Mouse (Mus musculus): Measurements from ENCODE around the gene Ccdc77.
A peak's percentile ranks its signal among the peaks of the same experiment; 100 is the strongest.

Ccdc77 gene

DNA sequence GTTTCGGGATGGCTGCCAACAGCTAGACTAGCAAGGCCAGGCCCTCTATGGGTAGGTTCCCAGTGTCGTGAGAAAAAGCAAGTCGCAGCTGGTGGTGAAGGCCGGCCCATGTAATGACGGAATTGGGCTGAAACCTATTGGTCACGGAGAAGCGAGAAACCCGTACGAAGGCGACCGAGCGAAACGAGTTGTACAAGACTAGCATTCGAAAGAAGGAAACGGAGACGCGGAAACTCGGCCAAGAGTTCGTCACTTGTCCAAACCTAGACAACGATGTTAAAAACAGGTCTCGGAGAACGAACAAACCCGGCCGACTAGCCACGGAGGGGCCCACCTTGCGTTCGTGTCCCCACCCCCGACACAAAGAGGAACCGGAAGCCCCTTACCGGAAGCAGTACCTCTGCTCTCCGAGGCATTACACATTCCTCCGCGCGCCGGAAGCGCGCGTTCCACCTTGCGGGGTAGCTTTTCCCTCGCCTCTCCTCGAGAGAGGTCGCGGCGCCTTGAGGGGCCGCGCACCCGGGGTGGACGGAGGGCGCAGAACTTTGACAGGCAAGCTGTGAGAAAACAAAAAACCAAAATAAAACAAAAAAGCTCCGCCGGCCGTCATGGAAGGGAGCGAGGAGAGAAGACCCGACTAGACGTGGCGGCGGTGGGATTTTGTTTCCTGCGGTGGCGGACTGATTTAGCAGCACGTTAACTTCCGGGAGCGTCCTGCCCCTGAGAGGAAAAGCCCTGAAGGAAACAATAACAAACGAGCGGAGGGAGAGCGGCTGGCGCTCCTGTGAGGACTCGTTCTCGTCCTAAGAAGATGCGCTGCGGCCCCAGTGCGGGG lies at the start of gene Ccdc77, which contains the start of gene Kdm5a:
Gene Ccdc77 (minus strand): TSS at position 687 of the 835 bp plus-strand sequence.
Gene Kdm5a (plus strand): TSS at position 437 of the 835 bp plus-strand sequence.
- peak; percentile 95 to 99 for DNase-seq (ENCODE audit: inconsistent age in 2 of 2, low spot score in 1 of 2)

DNA sequence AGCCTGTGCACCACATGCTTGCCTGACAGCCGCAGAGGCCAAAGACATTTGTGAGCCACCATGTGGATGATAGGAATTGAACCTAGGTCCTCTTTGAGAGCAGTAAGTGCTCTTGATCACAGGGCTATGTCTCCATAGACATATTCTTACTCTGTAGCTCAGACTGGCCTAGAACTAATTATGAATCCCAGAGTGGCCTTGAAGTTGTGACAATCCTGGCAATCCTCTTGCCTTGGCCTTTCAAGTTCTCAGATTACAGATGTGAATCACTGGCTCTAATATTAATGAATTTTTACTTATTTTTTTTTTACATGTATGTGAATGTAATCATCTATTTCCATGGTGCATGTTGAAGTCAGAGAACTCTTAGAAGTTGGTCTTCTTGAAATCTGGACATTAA lies 39.8 kb upstream of the Ccdc77 start:
- peak; percentile 46 to 81 for DNase-seq (ENCODE audit: inconsistent age in 2 of 2, low spot score in 1 of 2)

DNA sequence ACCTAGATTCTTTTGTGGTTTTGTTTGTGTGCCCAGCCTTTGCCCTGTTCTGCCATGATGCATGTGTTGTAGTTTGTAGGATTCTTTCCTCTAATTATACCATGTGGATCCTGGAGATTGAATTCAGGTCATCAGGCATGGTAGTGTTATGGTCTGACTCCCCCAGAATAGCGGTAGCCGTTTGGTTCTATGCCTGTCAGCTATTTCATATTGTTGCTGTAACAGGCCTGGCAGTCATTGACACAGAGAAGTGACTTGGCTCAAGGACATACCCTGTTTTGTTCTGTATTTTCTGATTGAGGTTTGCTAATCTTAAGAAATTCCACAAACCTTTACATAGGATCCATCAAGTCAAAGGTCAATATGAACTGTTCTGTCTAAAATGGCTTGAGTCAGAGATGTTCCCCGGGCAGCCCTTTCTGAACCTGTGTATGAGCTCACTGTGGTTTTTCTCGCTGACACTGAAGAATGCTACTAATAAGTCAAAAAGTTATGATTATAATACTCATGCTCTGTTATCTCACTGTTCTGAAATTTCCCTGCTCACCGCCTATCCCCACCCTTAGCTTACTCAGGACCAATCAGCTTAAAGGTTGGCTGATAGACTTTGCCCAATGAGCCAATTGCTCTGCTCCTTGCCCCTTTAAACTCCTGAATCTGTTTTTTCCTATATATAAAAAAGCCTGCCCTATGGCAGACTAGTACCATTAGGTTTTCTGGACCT lies 31.6 kb upstream of the Ccdc77 start:
- peak; percentile 63 to 75 for DNase-seq (ENCODE audit: inconsistent age in 2 of 2, low spot score in 1 of 2)

DNA sequence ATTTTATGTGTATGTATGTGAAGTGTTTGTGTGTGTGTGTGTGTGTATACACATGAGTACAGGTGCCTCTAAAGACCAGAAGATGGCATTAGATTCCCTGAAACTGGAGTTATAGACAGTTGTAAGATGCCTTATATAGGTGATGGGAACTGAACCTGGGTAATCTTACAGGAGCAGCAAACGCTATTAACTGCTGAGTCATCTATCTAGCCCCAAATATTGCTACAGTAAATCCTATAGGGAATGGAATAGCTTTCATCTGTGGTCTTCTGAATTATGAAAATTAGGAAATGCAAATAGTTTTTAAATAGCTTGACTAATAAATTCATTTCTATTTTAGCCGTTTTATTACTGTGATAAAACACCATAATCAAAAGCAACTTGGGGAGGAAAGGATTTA lies 28.6 kb upstream of the Ccdc77 start:
- DNase-seq (ENCODE audit: inconsistent age in 2 of 2, low spot score in 1 of 2), result no peak

DNA sequence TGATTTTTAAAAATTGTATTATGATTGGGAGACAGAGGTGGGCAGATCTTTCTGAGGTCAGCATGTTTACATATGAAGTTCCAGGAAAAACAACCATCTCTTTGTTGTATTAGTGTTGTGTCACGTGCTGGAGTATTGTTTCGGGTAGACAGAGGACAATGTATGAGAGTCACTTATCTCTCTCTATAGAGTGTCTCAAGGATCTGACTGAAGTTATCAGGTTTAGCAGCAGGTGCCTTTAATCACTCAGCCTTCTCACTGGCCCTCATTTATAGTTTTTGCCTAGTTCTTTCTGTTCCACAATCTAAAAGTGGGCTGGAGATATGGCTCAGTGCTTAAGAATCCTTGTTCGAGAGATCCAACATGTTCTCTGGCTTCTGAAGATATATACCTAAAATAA lies 25.9 kb upstream of the Ccdc77 start:
- no peak for DNase-seq (ENCODE audit: inconsistent age in 2 of 2, low spot score in 1 of 2)

DNA sequence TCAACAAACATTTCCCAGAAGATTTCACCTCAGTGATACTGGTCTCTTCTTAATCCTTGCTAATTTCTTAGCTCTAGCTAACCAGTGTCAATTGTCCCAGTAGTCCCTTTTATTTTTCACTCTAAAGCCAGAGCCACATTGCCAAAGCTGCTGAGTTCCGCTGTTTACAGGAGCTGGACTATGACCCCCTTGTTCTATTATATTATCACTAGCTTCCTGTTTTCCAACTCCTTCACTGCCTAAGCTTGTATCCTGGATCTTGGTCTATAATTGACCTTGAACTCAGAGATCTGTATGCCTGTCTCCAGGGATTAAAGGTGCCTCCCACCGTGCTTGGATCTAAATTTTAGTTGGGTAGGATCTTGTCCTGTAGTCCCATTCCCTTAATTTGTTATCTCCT lies 12.6 kb upstream of the Ccdc77 start:
- no peak for DNase-seq (ENCODE audit: inconsistent age in 2 of 2, low spot score in 1 of 2)

DNA sequence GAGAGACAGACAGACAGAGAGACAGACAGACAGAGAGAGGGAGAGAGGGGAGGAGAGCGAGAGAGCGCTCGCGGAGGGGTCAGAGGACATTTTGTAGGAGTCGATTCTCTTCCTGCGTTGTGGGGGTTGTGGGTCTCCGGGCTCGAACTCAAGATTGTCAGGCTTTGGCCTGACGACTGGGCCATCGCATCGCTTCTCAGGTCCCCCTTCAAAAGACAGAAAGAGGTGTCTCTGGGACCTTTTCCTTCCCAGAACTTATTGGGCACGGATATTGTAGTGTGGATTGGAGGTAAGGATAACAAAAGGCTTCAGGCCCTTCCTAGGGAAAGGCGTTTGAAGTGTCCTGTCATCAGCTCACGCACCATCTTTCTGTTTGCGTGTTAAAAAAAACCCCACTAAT lies 877 bp upstream of the Ccdc77 start:
- peak; percentile 12 to 58 for DNase-seq (ENCODE audit: inconsistent age in 2 of 2, low spot score in 1 of 2)

DNA sequence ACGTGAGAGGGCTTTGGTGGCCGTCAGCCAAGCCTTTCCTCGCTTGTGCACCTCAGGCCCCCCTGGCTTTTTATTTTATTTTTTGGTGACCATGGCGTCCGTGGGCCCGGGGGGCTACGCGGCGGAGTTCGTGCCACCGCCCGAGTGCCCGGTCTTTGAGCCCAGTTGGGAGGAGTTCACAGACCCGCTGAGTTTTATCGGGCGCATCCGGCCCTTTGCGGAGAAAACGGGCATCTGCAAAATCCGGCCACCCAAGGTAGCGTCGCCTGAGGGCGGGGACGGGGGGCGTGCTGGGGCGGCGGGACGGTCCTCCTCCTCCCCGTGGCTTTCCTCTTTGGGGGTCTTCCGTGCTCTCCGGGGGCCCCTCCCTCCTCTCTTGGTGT lies 340 bp upstream of the Ccdc77 start:
- DNase-seq (ENCODE audit: inconsistent age in 2 of 2, low spot score in 1 of 2), result no peak

DNA sequence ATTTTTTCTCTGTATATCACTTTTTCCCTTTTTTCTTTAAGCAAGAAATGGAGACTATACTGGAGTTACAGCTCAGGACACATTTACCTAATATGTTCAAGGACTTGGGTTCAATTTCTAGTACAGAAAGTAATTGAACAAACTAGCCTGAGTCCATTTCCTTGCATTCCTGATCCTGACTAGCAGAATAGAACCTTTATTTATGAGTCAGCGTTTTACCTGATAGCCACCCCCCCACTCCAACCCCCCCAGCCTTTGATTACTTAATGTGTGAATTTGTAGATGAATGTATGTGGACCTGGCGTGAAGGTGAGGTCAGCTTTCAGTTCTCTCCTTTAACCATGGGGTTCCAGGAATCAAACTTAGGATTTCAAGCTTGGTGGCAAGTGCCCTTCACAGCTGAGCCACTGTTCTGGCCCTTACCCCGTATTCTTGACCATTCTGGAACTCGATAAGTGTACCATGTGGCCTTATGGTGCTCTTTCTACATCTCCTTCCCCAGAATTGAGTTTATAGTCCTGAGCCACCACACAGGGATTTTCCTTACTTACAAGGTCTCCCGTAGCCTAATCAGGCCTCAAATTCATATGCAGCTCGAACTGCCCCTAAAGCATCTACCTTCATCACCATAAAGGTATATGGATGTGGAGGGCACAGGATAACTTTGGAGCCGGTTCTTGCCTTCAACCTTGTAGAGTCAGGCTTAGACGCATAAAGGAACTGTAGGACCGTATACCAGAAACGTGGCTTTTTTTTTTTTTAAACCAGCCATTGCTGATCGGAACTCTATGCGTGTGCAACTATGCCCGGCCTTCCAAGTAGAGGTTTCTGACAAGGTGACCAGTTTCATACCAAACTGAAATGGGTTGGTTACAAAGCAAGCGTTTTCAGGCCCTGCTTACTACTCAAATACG lies 1.1 kb downstream of the Ccdc77 start:
- no peak for DNase-seq (ENCODE audit: inconsistent age in 2 of 2, low spot score in 1 of 2)

DNA sequence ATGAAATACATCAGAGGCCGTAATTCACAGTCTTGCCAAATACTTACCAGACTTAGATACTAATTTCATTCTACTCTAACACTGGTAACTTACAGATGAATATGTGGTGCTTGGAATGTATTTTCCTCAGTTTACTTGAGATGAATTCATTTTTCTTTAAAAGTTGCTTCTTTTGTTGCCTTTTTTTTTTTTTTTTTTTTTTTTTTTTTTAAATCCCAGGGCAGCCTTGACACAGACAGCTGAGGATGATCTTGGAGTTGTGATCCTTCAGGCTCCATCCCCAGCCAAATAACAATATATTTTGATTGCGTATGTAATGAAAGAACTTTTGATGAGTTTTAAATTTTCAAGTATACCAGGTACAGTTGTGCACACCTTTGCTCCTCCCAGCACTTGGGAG lies 2.0 kb downstream of the Ccdc77 start:
- DNase-seq (ENCODE audit: inconsistent age in 2 of 2, low spot score in 1 of 2), result no peak

DNA sequence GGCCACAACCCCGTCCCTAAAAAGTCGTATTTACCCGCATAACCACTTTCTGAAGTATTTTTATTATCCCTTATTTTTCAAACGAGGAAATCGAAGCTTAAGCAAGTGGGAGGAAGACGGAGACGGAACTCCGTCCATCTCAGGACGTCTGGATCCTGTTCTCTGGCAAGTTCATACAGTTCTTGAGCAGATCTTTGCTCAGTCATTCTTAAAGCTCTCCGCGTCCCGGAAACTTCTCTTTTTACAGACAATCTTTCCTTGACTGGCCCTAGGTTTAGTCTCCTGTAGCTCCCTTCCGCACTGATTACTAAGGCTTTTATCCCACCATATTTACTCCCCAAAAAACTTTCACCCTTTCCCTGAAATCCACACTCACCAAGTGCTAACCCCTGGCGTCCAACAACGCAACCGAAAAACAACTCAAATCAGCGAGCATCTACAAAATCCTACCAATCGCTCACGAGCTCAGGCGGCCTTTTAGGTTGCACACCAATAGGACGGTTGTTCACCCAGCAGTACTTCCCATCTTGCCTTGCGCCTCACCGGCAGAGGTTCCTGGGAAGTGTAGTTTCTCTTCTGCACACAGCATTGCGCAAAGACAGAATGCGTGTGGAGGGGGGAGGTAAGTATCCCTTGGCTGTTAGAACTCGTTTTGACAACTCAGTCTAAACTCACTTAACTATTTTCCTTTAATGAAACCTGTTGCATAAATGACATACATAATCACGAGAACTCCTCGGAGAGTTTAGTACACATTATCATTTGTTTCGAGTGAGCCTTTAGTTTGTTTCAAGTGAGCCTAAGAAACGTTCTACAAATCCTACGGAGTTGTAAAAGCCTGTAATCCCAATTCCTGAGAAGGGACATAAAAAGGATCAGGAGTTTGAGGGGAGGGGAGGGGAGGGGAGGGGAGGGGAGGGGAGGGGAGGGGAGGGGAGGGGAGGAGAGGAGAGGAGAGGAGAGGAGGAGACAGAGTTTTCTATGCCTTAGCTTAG lies 6.9 kb downstream of the Ccdc77 start:
- peak; percentile 88 to 94 for DNase-seq (ENCODE audit: inconsistent age in 2 of 2, low spot score in 1 of 2)

DNA sequence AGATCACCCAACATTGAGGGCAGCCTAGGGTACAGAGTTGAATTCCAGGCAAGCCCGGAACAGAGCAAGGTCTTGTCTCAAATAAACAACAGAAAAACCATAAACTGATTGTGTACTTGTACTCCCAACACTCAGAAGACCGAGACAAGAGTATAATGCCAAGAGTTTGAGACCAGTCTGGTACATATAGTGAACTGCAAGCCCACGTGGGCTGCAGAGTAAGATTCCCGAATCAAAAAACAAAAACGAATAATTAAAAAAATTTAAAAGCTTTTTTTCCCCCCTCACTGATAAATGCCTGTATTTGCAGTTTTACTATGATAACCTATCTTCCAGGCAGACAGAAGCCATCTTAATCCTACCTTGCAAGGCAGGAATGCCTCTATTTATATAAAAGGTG lies 7.7 kb downstream of the Ccdc77 start:
- no peak for DNase-seq (ENCODE audit: inconsistent age in 2 of 2, low spot score in 1 of 2)

DNA sequence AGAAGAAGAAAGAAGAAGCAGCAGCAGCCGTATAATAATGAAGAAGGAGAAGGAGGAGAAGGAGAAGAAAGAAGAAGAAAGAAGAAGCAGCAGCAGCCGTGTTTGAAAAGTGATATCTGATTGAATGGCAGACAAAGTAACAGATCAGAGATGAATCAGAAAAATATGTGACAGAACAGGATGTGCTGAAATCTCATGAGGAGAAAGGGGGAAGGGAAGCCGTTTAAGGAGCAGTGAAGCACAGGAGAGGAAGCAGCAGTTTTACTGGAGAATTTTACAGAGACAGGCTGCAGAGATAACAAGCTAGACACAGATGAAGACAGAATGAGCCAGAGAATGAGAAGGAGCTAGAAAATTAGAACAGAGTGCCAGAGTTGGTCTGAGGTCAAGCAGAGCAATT lies 15.2 kb downstream of the Ccdc77 start:
- DNase-seq (ENCODE audit: inconsistent age in 2 of 2, low spot score in 1 of 2), result no peak

DNA sequence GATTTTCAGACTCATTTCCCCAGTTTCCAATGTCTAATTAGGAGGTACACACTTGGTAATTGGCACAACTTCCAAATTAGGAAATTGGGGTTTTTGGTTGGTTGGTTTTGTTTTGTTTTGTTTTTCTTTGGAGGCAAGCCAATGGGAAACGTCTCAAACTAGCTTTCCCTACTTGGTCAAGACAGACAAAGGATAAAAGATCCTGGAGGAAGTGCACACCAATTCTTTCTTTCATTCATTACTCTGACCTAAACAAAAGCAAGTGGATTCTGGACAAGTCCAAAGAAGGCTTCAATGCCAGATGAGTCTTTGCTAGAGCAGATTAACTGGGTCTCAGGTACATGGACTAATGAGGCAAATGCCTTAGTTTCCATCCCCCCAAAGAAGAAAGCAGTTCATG lies 20.2 kb downstream of the Ccdc77 start:
- no peak for DNase-seq (ENCODE audit: inconsistent age in 2 of 2, low spot score in 1 of 2)

DNA sequence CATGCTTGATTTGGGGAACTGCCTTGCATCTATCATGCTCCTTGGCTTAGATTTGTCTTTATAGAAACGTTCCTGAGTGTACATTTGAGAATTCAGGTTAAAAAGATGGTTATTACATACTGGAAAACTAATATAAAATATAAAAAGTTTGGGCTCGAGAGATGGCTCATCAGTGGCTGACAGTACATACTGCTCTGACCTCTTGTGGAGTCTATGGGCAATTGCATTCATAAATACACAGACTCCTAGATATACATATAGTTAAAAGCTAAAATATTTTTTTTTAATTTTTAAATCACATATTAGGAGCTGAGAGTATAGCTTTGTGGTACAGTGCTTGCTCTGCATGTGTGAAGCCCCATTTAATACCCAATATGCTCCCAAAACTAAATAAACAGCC lies 31.8 kb downstream of the Ccdc77 start:
- DNase-seq (ENCODE audit: inconsistent age in 2 of 2, low spot score in 1 of 2), result no peak

DNA sequence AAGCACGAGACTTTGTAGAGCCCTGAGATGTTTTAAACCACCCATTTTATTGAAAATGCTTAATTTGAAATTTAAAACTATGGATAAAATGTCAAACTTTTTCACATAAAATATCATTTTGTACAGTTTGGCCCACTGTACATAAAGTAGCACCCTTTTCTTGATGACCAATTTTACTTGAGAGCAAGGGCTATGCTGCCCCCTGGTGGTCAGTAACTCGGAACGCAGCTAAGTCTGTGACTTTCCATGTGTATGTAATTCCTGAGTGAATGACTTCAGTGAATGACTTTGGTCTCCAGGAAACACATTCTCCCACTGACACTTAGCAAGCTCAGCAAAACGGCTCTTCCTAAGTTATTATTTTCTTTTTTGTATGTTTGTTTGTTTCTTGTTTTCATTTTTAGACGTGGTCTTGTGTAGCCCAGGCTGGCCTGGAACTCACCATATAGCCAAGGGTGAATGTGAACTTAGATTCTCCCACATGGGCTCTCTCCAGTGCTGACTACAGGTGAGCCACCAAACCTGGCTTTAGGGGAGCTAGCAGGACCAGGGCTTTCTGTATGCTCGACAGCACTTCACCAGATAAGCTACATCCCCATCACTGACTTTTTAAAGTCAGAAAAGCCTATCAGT lies 39.8 kb downstream of the Ccdc77 start:
- peak; percentile 47 to 85 for DNase-seq (ENCODE audit: inconsistent age in 2 of 2, low spot score in 1 of 2)

DNA sequence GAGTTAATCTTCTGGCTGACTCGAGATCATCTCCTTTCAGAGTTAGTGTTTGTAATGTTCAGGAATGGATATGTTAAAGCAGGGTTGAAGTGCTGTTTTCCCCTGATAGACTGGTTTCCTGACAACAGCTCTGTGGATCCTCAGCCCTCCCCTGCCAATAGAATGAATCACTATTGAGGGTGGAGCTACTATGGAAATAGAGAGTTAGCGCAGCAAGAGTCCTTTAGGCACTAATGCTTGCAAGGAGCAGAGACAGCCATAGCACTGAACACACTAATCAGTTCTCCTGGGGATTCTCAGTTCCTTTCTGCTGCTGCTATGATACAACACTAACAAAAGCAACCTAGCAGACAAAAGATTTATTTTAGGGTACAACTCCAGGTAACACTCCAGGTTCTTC lies 43.8 kb downstream of the Ccdc77 start:
- no peak for DNase-seq (ENCODE audit: inconsistent age in 2 of 2, low spot score in 1 of 2)

DNA sequence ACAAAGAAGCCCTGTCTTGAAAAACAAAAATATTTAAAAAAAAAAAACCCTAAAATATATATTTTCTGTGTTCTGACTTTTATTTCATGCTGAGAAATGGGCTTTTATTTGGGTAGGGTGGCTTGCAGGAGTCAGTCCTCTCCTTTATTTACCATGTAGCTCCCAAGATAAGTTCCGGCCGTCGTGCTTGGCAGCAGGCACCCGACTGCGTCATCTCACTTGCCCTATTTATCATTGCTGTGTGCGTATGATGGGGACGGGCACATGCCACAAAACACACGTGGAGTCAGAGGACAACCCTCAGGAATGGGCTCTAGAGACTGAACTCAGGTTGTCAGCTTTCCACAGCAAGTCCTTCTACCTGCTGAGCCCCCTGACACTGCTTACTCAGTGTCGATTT lies 45.0 kb downstream of the Ccdc77 start:
- DNase-seq (ENCODE audit: inconsistent age in 2 of 2, low spot score in 1 of 2), result no peak

DNA sequence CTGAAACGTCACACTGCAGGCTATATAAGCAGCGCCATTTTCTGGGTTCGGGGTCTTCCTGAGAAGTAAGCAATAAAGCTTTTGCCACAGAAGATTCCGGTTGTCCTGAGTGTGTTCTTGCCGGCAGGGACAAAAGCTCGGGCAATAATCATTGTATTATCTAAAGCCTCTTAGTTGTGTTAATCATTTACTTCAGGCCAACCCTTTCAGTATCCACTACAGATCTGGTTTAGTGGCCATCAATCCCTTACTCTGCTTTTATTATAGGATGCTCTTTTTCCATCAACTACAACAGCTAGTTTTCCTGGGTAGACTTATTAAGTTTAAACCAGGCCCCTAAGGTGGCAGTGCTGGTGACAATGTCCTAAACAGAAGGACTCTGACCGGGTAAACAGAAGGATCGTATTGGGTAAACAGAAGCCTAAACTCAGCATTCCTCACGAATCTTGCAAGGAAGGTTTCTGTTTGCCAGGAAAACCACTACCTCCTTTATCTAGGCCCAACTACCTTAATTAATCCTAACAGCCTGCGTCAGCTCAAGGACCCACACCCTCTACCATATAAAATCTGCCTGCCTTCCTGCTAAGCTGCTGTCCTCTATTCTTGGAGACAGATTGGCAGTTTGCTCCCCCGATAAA lies 45.8 kb downstream of the Ccdc77 start:
- no peak for DNase-seq (ENCODE audit: inconsistent age in 2 of 2, low spot score in 1 of 2)

Data from adrenal gland, adult (tissue).